9 mouse cellular contexts compared by ENCODE assay signal in the genomic region with DNA sequence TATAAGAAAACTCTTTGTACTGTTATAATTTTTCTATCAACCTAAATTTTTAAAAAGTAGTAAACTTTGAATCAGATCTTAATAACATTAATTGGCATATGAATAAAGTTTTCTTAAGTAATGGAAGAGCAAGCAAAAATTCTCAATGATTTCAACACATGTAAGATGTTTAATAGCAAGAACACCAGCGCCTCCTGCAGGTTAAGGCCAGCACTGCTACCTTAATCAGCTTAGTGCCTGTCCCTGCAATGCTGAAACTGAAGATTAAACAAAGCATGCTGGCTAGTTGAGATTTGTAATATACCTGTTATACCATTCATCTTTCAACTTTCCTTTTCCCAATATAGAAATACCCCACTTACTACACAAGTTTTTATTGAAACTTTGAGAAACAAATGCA. TPM values are rescaled to one million over a fixed set of nuclear protein-coding genes. Genes with fewer than 3 reads are reported as not detected.
A peak's percentile ranks its signal among the peaks of the same experiment; 100 is the strongest.
DNase-seq lines count a peak whose midpoint lies in the region; ATAC-seq and TF ChIP-seq lines count a peak whose summit lies in the region.
"Had no signal": no experiment of that assay in that cellular context is flagged by ENCODE, and none has a peak within 500 bp of the region (broad histone marks: within the 10 kb centered on the region; RNA-seq: fewer than 3 reads in every experiment).

No protein-coding gene starts in this region.

- H3K27ac ChIP-seq in hindbrain, embryonic 11.5 days (ENCODE audit: low read depth, low read length): no peak overlapping the region
- H3K27ac ChIP-seq in hindbrain, embryonic 13.5 days: no peak overlapping the region
- no peak overlapping the region for H3K27ac ChIP-seq in bone marrow macrophage, adult 2 months (ENCODE audit: insufficient read depth, low read depth, low read length)
- no peak overlapping the region for H3K27ac ChIP-seq in forebrain, embryonic 13.5 days
- H3K27ac ChIP-seq in hindbrain, postnatal 0 days: no peak overlapping the region
- H3K27ac ChIP-seq in midbrain, embryonic 16.5 days (ENCODE audit: low read length): no peak overlapping the region
- H3K27ac ChIP-seq: embryonic facial prominence, embryonic 13.5 days had no signal

- H3K4me1 ChIP-seq in hindbrain, embryonic 11.5 days (replicated peaks; ENCODE audit: control insufficient read depth, insufficient read depth, low read length): no peaks in the 10 kb centered on the region
- H3K4me1 ChIP-seq in hindbrain, embryonic 13.5 days (replicated peaks): peaks cover 12% of the 10 kb centered on the region
- peaks cover 2% of the 10 kb centered on the region for H3K4me1 ChIP-seq in bone marrow macrophage, adult 2 months (ENCODE audit: control insufficient read depth, insufficient read depth, low read length)
- peaks cover 19% of the 10 kb centered on the region for H3K4me1 ChIP-seq in forebrain, embryonic 13.5 days
- H3K4me1 ChIP-seq in hindbrain, postnatal 0 days (ENCODE audit: insufficient read depth, low read length): 0 out of 2 replicates have a peak, but pooled peaks cover 5% of the 10 kb centered on the region
- peaks cover 6% of the 10 kb centered on the region for H3K4me1 ChIP-seq in midbrain, embryonic 16.5 days (ENCODE audit: control insufficient read depth, insufficient read depth, low read length)

- no peak for ATAC-seq in hindbrain, embryonic 11.5 days (ENCODE audit: low FRiP score)
- no peak for ATAC-seq in hindbrain, embryonic 13.5 days (ENCODE audit: low FRiP score)
- peak; percentile 48; the same call in 1 of the 2 replicates for ATAC-seq in forebrain, embryonic 13.5 days
- peak; percentile 75; the same call in 1 of the 2 replicates for ATAC-seq in hindbrain, postnatal 0 days
- ATAC-seq in midbrain, embryonic 16.5 days: 0 out of 2 replicates have a peak, but pooled peaks have one; percentile 47

- intact Hi-C loops in left cerebral cortex, postnatal 25 days (cut with DNase I): loop anchor here (1.0 kb wide), 1 partner anchor 112 kb away; no protein-coding TSS in a partner anchor

- no peak overlapping the region for H3K4me2 ChIP-seq in hindbrain, embryonic 11.5 days (replicated peaks; ENCODE audit: low read depth, low read length)
- no peak overlapping the region for H3K4me2 ChIP-seq in hindbrain, embryonic 13.5 days
- no peak overlapping the region for H3K4me2 ChIP-seq in forebrain, embryonic 13.5 days
- H3K4me2 ChIP-seq in hindbrain, postnatal 0 days (ENCODE audit: low read depth, low read length): no peak overlapping the region
- H3K4me2 ChIP-seq in midbrain, embryonic 16.5 days (ENCODE audit: low read length): no peak overlapping the region
- H3K4me2 ChIP-seq: embryonic facial prominence, embryonic 13.5 days had no signal

- peaks cover 8% of the 10 kb centered on the region; the same call in 1 of the 2 replicates for H3K36me3 ChIP-seq in hindbrain, embryonic 11.5 days (ENCODE audit: control insufficient read depth, insufficient read depth, low read length)
- H3K36me3 ChIP-seq in hindbrain, embryonic 13.5 days: peaks cover 64% of the 10 kb centered on the region
- peaks cover 76% of the 10 kb centered on the region for H3K36me3 ChIP-seq in forebrain, embryonic 13.5 days (ENCODE audit: poor library complexity, severe bottlenecking)
- peaks cover 37% of the 10 kb centered on the region for H3K36me3 ChIP-seq in hindbrain, postnatal 0 days (ENCODE audit: insufficient read depth, low read length)
- H3K36me3 ChIP-seq in midbrain, embryonic 16.5 days (ENCODE audit: control insufficient read depth, insufficient read depth, low read length): peaks cover 28% of the 10 kb centered on the region

- TF ChIP-seq CTCF in bone marrow macrophage, adult 2 months (IDR thresholded peaks at IDR 0.05; ENCODE audit: low read depth, low read length): peak; percentile 37; the same call in 1 of the 2 replicates
- peak; percentile 93 for TF ChIP-seq CTCF in hindbrain, postnatal 0 days (IDR thresholded peaks at IDR 0.05; ENCODE audit: low read depth)

- TF ChIP-seq POLR2A in bone marrow macrophage, adult 2 months (IDR thresholded peaks at IDR 0.05; ENCODE audit: borderline replicate concordance, low read depth, low read length): no peak

- DNase-seq in hindbrain, embryonic 11.5 days (ENCODE audit: low spot score): peak; percentile 89
- DNase-seq in hindbrain, postnatal 0 days (ENCODE audit: low spot score): peak; percentile 92
- DNase-seq in left cerebral cortex, postnatal 25 days (ENCODE audit: low spot score in 2 of 2): peak; percentile 79 to 89
- DNase-seq in spleen, postnatal 4 days (ENCODE audit: low spot score in 2 of 2): peak; percentile 77 to 91

- H3K9ac ChIP-seq in hindbrain, embryonic 11.5 days (ENCODE audit: low read depth, low read length): no peak overlapping the region
- H3K9ac ChIP-seq in hindbrain, embryonic 13.5 days: no peak overlapping the region
- H3K9ac ChIP-seq in forebrain, embryonic 13.5 days: no peak overlapping the region
- no peak overlapping the region for H3K9ac ChIP-seq in hindbrain, postnatal 0 days (replicated peaks; ENCODE audit: low read length)
- H3K9ac ChIP-seq in midbrain, embryonic 16.5 days (ENCODE audit: low read depth, low read length): no peak overlapping the region
- H3K9ac ChIP-seq: embryonic facial prominence, embryonic 13.5 days had no signal

- H3K9me3 ChIP-seq in hindbrain, embryonic 11.5 days (ENCODE audit: control insufficient read depth, low read length): no peaks in the 10 kb centered on the region
- H3K9me3 ChIP-seq in hindbrain, embryonic 13.5 days: no peaks in the 10 kb centered on the region
- H3K9me3 ChIP-seq in forebrain, embryonic 13.5 days (replicated peaks): peaks cover 4% of the 10 kb centered on the region; the same call in 1 of the 2 replicates
- H3K9me3 ChIP-seq in hindbrain, postnatal 0 days (ENCODE audit: low read length): no peaks in the 10 kb centered on the region
- H3K9me3 ChIP-seq in midbrain, embryonic 16.5 days (replicated peaks; ENCODE audit: control insufficient read depth, low read length, poor library complexity, severe bottlenecking): no peaks in the 10 kb centered on the region
- H3K9me3 ChIP-seq: embryonic facial prominence, embryonic 13.5 days had no signal

- 17% methylated on average over 1 of the region's 1 CpGs for WGBS in hindbrain, embryonic 11.5 days
- WGBS in hindbrain, embryonic 13.5 days: 5% methylated on average over 1 of the region's 1 CpGs
- 9% methylated on average over 1 of the region's 1 CpGs for WGBS in forebrain, embryonic 13.5 days
- 9% methylated on average over 1 of the region's 1 CpGs for WGBS in hindbrain, postnatal 0 days
- 13% methylated on average over 1 of the region's 1 CpGs for WGBS in midbrain, embryonic 16.5 days

- H3K27me3 ChIP-seq in hindbrain, embryonic 11.5 days (ENCODE audit: control insufficient read depth, insufficient read depth, low read length): no peaks in the 10 kb centered on the region
- H3K27me3 ChIP-seq in hindbrain, embryonic 13.5 days: no peaks in the 10 kb centered on the region
- no peaks in the 10 kb centered on the region for H3K27me3 ChIP-seq in forebrain, embryonic 13.5 days
- no peaks in the 10 kb centered on the region for H3K27me3 ChIP-seq in hindbrain, postnatal 0 days (ENCODE audit: insufficient read depth, low read length)
- H3K27me3 ChIP-seq in midbrain, embryonic 16.5 days (ENCODE audit: control insufficient read depth, insufficient read depth, low read depth, low read length): no peaks in the 10 kb centered on the region
- H3K27me3 ChIP-seq: embryonic facial prominence, embryonic 13.5 days had no signal

- no peak overlapping the region for H3K4me3 ChIP-seq in hindbrain, embryonic 11.5 days (ENCODE audit: low read depth, low read length)
- H3K4me3 ChIP-seq in hindbrain, embryonic 13.5 days: no peak overlapping the region
- no peak overlapping the region for H3K4me3 ChIP-seq in bone marrow macrophage, adult 2 months (ENCODE audit: insufficient read depth, low read length)
- H3K4me3 ChIP-seq in forebrain, embryonic 13.5 days: no peak overlapping the region
- H3K4me3 ChIP-seq in hindbrain, postnatal 0 days (ENCODE audit: low read length): no peak overlapping the region
- no peak overlapping the region for H3K4me3 ChIP-seq in midbrain, embryonic 16.5 days (ENCODE audit: low read depth, low read length)
- H3K4me3 ChIP-seq: embryonic facial prominence, embryonic 13.5 days had no signal

RNA-seq across cellular contexts. Expression of gene Rtraf, which starts 5.7 kb away (rescaled TPM):
- 268 and 277 TPM in 2 replicates for polyA plus RNA-seq in hindbrain, embryonic 11.5 days (2014; fragmentation: Nextera tagmentation; extraction: Ambion mirVana)
- polyA plus RNA-seq in hindbrain, embryonic 13.5 days (2015; fragmentation: Nextera tagmentation; extraction: Ambion mirVana): 202 and 207 TPM in 2 replicates
- polyA plus RNA-seq in bone marrow macrophage, adult 2 months (2012; ENCODE audit: insufficient read depth, insufficient read length, missing spikeins): 100.0 and 110 TPM in 2 replicates
- 258 and 265 TPM in 2 replicates for polyA plus RNA-seq in forebrain, embryonic 13.5 days (2015; fragmentation: Nextera tagmentation; extraction: Ambion mirVana)
- total RNA-seq in hindbrain, postnatal 0 days (2014; rRNA removed): 50.4 and 51.5 TPM in 2 replicates
- polyA plus RNA-seq in hindbrain, postnatal 0 days (2015; fragmentation: Nextera tagmentation; extraction: Ambion mirVana): 152 TPM in 2 replicates
- 10 to 100 TPM; 41.4 to 44.9 TPM for total RNA-seq in left cerebral cortex, postnatal 25 days (2021)
- polyA plus RNA-seq in midbrain, embryonic 16.5 days (2015; fragmentation: Nextera tagmentation; extraction: Ambion mirVana): 138 and 143 TPM in 2 replicates

Comparison
In these comparisons a context has a peak if more than half of its experiments do, and no peak if none do; other contexts are left out.
1. ATAC-seq: peak in forebrain, embryonic 13.5 days (single experiment), hindbrain, postnatal 0 days (single experiment) and midbrain, embryonic 16.5 days (single experiment); none in hindbrain, embryonic 11.5 days (single experiment) and hindbrain, embryonic 13.5 days (single experiment).
2. Peak in every context shown above with its lines, with median percentiles within 50 percentile points of each other: DNase-seq.